Mouse (Mus musculus) hindbrain, embryonic 12.5 days (tissue): Measurements from ENCODE around the gene Ppp1r3e. TPM values are rescaled to one million over a fixed set of nuclear protein-coding genes. Genes with fewer than 3 reads are reported as not detected.
A peak's percentile ranks its signal among the peaks of the same experiment; 100 is the strongest.

ENCODE experiments used
- ATAC-seq: fragments of 200-750 bp; cut with Nextera tagmentation; 2 replicates; pipeline ENCODE4 v1.8.0; 2017; ENCODE audit warnings: moderate TSS enrichment; ENCODE audit not compliant: low FRiP score
- H3K27ac ChIP-seq: fragments of 300-500 bp; sonication (generic); 2 replicates; pipeline ENCODE4 v1.5.1; 2016; ENCODE audit warnings: mild to moderate bottlenecking
- H3K27me3 ChIP-seq: fragments of 300-500 bp; sonication (generic); 2 replicates; pipeline ENCODE4 v1.6.1; 2016; ENCODE audit warnings: mild to moderate bottlenecking
- H3K36me3 ChIP-seq: fragments of 300-500 bp; sonication (generic); 2 replicates; pipeline ENCODE4 v1.6.1; 2016; ENCODE audit warnings: mild to moderate bottlenecking
- H3K4me1 ChIP-seq: fragments of 300-500 bp; sonication (generic); 2 replicates; pipeline ENCODE4 v1.6.1; 2016
- H3K4me2 ChIP-seq: fragments of 300-500 bp; sonication (generic); replicated peaks from 2 replicates; pipeline ENCODE4 v1.6.1; 2016; ENCODE audit warnings: mild to moderate bottlenecking
- H3K4me3 ChIP-seq: fragments of 300-500 bp; sonication (generic); 2 replicates; pipeline ENCODE4 v1.5.1; 2016; ENCODE audit warnings: mild to moderate bottlenecking
- H3K9ac ChIP-seq: fragments of 300-500 bp; sonication (generic); 2 replicates; pipeline ENCODE4 v1.6.1; 2016; ENCODE audit warnings: mild to moderate bottlenecking, moderate library complexity
- H3K9me3 ChIP-seq: fragments of 300-500 bp; sonication (generic); replicated peaks from 2 replicates; pipeline ENCODE4 v1.6.1; 2016; ENCODE audit warnings: mild to moderate bottlenecking
- WGBS: fragments of 180-500 bp; shearing (Covaris S2); methylation state at CpG from one replicate; pipeline ENCODE4 v1.1.7; 2016; 5-methylcytosine and 5-hydroxymethylcytosine counted together
- polyA plus RNA-seq: library from polyadenylated mRNA; unstranded; fragments of >200 nt; fragmentation: Nextera tagmentation; extraction: Ambion mirVana; gene quantifications from 2 replicates; pipeline ENCODE4 v1.2.1, GENCODE M21; 2016

Gene Ppp1r3e
- polyA plus RNA-seq, 1 experiment from 2014 or later: 1.5 TPM

DNA sequence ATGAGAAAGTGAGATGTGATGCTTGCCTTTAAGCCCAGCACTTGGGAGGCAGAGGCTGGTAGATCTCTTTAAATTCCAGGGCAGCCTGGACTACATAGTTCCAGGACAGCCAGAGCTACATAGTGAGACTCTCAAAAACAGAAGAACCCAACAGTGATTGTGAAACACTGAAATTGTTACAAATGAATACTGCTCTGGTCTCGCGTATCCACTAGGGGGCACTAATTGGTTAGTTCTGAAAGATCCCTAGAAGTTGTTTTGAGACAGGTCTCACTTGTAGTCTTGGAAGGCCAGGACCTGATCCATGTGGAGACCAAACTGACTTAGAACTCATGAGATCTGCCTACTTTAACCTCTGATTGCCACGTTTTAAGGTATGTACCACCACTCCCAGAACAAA is 23.0 kb upstream of the Ppp1r3e start:
- Histone ChIP-seq H3K27ac (no peak overlapping the region), H3K36me3 (peaks cover 36% of the 10 kb centered on the region), H3K9me3 (no peaks in the 10 kb centered on the region), H3K4me1 (peaks cover 18% of the 10 kb centered on the region), H3K4me3 (no peak overlapping the region), H3K4me2 (no peak overlapping the region), H3K9ac (no peak overlapping the region), H3K27me3 (no peaks in the 10 kb centered on the region)
- ATAC-seq: peak; percentile 59
- WGBS: 0% methylated on average over 3 of the region's 3 CpGs

GRCm38 (mm10) chr14:54897445-54897844 is 20.1 kb upstream of the Ppp1r3e start:
- no peaks in the 10 kb centered on the region for H3K27me3 ChIP-seq
- peaks cover 33% of the 10 kb centered on the region for H3K36me3 ChIP-seq
- no peak overlapping the region for H3K4me2 ChIP-seq
- WGBS: 74% methylated on average over 2 of the region's 2 CpGs
- H3K27ac ChIP-seq: no peak overlapping the region
- no peaks in the 10 kb centered on the region for H3K9me3 ChIP-seq
- ATAC-seq: no peak
- H3K4me1 ChIP-seq: peaks cover 27% of the 10 kb centered on the region
- no peak overlapping the region for H3K9ac ChIP-seq
- H3K4me3 ChIP-seq: no peak overlapping the region

GRCm38 (mm10) chr14:54894296-54895151 is 17.2 kb upstream of the Ppp1r3e start:
- ATAC-seq: peak; percentile 59
- H3K9me3 ChIP-seq: no peaks in the 10 kb centered on the region
- peak overlapping the region; percentile 97 for H3K9ac ChIP-seq
- peak overlapping the region; percentile 65 for H3K4me2 ChIP-seq
- H3K4me1 ChIP-seq: peaks cover 27% of the 10 kb centered on the region
- H3K36me3 ChIP-seq: peaks cover 33% of the 10 kb centered on the region
- peak overlapping the region; percentile 80 for H3K4me3 ChIP-seq
- peak overlapping the region; percentile 94 for H3K27ac ChIP-seq
- under 1% methylated on average over 54 of the region's 54 CpGs for WGBS
- H3K27me3 ChIP-seq: no peaks in the 10 kb centered on the region

DNA sequence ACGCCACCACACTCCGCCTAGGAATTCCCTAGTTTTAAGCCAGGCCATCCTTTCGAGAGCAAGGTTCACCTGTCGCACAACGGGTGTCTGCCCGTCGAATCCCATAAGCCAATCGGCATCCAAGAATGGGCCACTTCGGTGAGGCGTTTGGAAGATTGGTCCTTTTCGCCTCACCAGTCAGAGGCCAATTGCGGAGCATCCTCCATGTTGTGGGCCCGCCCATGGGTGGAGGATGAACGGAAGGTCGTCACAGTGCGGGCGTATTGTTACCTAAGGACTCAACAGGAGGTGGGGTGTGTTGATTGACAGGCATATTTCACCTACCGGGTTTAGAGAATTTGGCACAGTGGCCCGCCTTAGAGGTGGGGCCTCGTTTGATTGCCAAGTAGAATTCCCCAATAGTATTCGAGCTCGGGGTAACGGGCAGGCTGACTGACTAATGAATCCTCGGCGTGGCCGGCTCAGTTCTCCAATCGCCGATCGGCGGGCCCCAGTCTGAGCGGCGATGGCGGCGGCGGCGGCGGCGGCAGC is 16.4 kb upstream of the Ppp1r3e start:
- Histone ChIP-seq H3K9ac (peak overlapping the region; percentile 97), H3K27me3 (no peaks in the 10 kb centered on the region), H3K9me3 (no peaks in the 10 kb centered on the region), H3K4me3 (peak overlapping the region; percentile 80), H3K27ac (peak overlapping the region; percentile 94), H3K4me1 (peaks cover 27% of the 10 kb centered on the region), H3K4me2 (peak overlapping the region; percentile 65), H3K36me3 (peaks cover 29% of the 10 kb centered on the region)
- peak; percentile 100 for ATAC-seq
- WGBS: under 1% methylated on average over 38 of the region's 38 CpGs

DNA sequence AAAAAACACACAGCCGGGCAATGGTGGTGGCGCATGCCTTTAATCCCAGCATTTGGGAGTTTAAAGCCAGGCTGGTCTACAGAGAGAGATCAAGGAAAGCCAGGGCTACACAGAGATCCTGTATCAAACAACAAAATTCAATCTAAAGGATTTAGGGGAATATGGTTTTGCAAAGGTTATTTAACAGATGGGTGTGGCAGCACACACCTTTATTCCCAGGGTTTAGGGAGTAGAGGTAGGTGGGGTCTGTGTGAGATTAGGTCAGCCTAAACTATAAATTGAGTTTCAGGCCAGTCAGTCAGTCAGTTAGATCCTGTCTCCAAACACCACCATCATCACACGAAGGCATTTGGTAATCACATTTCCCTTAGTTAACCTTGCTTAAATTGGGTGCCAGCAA is 14.8 kb upstream of the Ppp1r3e start, which contains the start of gene Pabpn1:
TSS of gene Pabpn1 (plus strand) at position 301 of the 400 bp plus-strand sequence.
- Histone ChIP-seq H3K4me2 (peak within 1 kb of the TSS; percentile 45), H3K27me3 (no peaks in the 10 kb centered on the region), H3K9me3 (no peaks in the 10 kb centered on the region), H3K36me3 (peaks cover 17% of the 10 kb centered on the region), H3K27ac (peak within 1 kb of the TSS; percentile 81), H3K4me3 (peak within 1 kb of the TSS; percentile 80), H3K9ac (no peak within 1 kb of the TSS), H3K4me1 (peaks cover 23% of the 10 kb centered on the region)
- 96% methylated on average over 3 of the region's 3 CpGs for WGBS
- ATAC-seq: no peak

- H3K27me3 ChIP-seq: no peaks in the 10 kb centered on the region
- no peaks in the 10 kb centered on the region for H3K9me3 ChIP-seq
- ATAC-seq: no peak
- peaks cover 4% of the 10 kb centered on the region; the same call in 1 of the 2 replicates for H3K36me3 ChIP-seq
- H3K9ac ChIP-seq: peak overlapping the region; percentile 27; the same call in 1 of the 2 replicates
- H3K4me3 ChIP-seq: no peak overlapping the region
- peaks cover 23% of the 10 kb centered on the region for H3K4me1 ChIP-seq
- no peak overlapping the region for H3K27ac ChIP-seq
- no peak overlapping the region for H3K4me2 ChIP-seq
- WGBS: 90% methylated on average over 11 of the region's 11 CpGs
Observed at GRCm38 (mm10) chr14:54885309-54885708, 8.0 kb upstream of the Ppp1r3e start.

DNA sequence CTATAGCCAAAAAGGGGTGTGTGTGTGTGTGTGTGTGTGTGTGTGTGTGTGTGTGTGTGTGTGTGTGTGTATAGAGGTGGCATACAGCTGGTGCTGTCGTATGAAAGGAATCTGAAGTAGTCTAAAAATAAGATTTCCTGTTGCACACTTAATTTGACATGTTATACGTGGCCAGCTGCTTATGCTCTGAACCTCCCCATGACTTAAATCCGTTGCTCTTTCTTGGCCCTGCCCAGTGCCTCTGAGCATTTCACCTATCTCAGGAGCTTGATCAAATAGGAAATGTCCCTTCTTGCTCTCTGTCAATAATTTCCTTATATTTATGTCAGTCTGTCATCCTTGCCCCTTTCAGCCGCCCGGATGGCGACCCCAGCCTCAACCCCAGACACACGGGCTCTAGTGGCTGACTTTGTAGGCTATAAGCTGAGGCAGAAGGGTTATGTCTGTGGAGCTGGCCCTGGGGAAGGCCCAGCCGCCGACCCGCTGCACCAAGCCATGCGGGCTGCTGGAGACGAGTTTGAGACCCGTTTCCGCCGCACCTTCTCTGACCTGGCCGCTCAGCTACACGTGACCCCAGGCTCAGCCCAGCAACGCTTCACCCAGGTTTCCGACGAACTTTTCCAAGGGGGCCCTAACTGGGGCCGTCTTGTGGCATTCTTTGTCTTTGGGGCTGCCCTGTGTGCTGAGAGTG is 6.8 kb upstream of the Ppp1r3e start:
- 28% methylated on average over 21 of the region's 21 CpGs for WGBS
- peak overlapping the region; percentile 91 for H3K27ac ChIP-seq
- H3K9ac ChIP-seq: peak overlapping the region; percentile 85
- H3K4me1 ChIP-seq: peaks cover 23% of the 10 kb centered on the region
- H3K9me3 ChIP-seq: no peaks in the 10 kb centered on the region
- peak; percentile 12; the same call in 1 of the 2 replicates for ATAC-seq
- no peaks in the 10 kb centered on the region for H3K27me3 ChIP-seq
- H3K4me2 ChIP-seq: peak overlapping the region; percentile 63
- peaks cover 4% of the 10 kb centered on the region; the same call in 1 of the 2 replicates for H3K36me3 ChIP-seq
- peak overlapping the region; percentile 62 for H3K4me3 ChIP-seq

GRCm38 (mm10) chr14:54883154-54884021 is 6.0 kb upstream of the Ppp1r3e start, which contains the start of the genes Bcl2l2 and Gm20521:
Gene Bcl2l2, plus strand, starts transcription at chr14:54883377.
Gene Gm20521, plus strand, starts transcription at chr14:54883441.
- Histone ChIP-seq H3K9ac (peak within 1 kb of the TSS; percentile 85), H3K27ac (peak within 1 kb of the TSS; percentile 91), H3K4me3 (peak within 1 kb of the TSS; percentile 62), H3K27me3 (peaks cover 3% of the 10 kb centered on the region; the same call in 1 of the 2 replicates), H3K9me3 (no peaks in the 10 kb centered on the region), H3K4me2 (peak within 1 kb of the TSS; percentile 63), H3K36me3 (peaks cover 4% of the 10 kb centered on the region; the same call in 1 of the 2 replicates), H3K4me1 (peaks cover 23% of the 10 kb centered on the region)
- peak; percentile 90 for ATAC-seq
- WGBS: under 1% methylated on average over 27 of the region's 27 CpGs

- ATAC-seq: peak; percentile 93
- Histone ChIP-seq H3K27ac (peak overlapping the region; percentile 90), H3K4me3 (peak overlapping the region; percentile 75), H3K9me3 (no peaks in the 10 kb centered on the region), H3K4me2 (peak overlapping the region; percentile 98), H3K4me1 (peaks cover 13% of the 10 kb centered on the region), H3K27me3 (peaks cover 7% of the 10 kb centered on the region; the same call in 1 of the 2 replicates), H3K36me3 (no peaks in the 10 kb centered on the region), H3K9ac (peak overlapping the region; percentile 88)
- 0% methylated on average over 48 of the region's 72 CpGs for WGBS
Observed at GRCm38 (mm10) chr14:54876539-54877047, 757 bp downstream of the Ppp1r3e start.

DNA sequence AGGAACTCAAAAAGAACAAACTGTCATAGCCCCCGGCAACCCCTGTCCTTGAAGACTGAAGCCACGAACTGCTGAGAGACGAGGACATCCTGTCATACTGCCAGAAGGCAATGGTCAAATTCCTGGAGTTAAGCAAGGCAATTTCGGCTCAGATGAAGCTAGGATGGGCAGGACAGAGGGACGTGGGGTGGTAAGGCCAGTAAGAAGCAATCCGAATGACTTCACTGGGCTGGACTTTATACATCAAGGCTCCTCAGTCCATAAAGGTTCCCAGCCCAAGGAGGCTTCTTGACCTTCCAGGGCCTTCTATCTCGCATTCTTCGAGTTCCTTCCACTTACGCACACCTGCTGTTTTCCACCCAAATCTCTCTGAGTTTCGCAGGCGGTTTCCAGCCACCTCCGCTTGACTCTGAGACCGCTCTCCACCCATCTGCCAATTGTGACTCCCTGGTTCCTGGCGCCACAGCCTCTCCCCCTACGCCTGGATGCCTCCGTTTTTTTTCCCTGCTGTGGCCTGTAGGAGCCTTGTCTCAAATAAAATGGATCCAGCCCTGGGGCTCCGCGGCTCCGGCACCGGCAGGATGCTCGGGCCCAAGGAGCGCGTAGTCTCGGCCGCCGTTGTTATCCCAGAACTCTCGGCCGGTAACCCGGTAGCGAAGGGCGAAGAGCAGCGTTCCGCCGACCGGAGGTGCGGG is 1.4 kb downstream of the Ppp1r3e start:
- Histone ChIP-seq H3K4me1 (peaks cover 13% of the 10 kb centered on the region), H3K27ac (peak overlapping the region; percentile 90), H3K9ac (peak overlapping the region; percentile 88), H3K27me3 (peaks cover 7% of the 10 kb centered on the region; the same call in 1 of the 2 replicates), H3K36me3 (no peaks in the 10 kb centered on the region), H3K9me3 (no peaks in the 10 kb centered on the region), H3K4me2 (peak overlapping the region; percentile 98), H3K4me3 (peak overlapping the region; percentile 75)
- peak; percentile 60 for ATAC-seq
- 1% methylated on average over 36 of the region's 36 CpGs for WGBS

DNA sequence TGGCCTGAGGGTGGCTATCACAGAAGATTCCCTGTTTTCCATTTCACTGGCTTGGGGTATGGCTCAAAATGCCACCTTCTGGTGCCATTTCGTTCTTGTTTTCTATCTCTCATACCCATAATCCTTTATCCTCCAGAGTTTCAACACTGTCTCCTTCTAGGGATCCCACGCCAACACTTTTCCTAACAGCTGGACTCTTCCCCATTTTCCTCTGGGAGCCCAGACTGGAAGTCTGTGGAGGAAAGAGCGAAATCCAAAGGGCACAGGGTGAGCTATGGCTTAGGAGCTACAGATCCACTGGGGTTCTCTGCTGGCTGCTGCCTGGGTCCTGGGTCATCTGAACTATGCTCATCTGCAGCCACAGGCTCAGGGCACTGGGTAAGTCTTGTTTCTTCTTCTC is 3.2 kb downstream of the Ppp1r3e start:
- Histone ChIP-seq H3K4me2 (no peak overlapping the region), H3K36me3 (no peaks in the 10 kb centered on the region), H3K27ac (no peak overlapping the region), H3K4me1 (peaks cover 13% of the 10 kb centered on the region), H3K4me3 (no peak overlapping the region), H3K9me3 (no peaks in the 10 kb centered on the region), H3K27me3 (peaks cover 7% of the 10 kb centered on the region; the same call in 1 of the 2 replicates), H3K9ac (no peak overlapping the region)
- no peak for ATAC-seq
- 91% methylated on average over 3 of the region's 3 CpGs for WGBS
